Comparison of ENCODE assay signal across 7 mouse cellular contexts in genomic region chr4:132842281-132842906, GRCm38 (mm10). TPM values are rescaled to one million over a fixed set of nuclear protein-coding genes. Genes with fewer than 3 reads are reported as not detected.
A peak's percentile ranks its signal among the peaks of the same experiment; 100 is the strongest.
DNase-seq lines count a peak whose midpoint lies in the region; ATAC-seq and TF ChIP-seq lines count a peak whose summit lies in the region.

No protein-coding gene starts in this region.

- H3K36me3 ChIP-seq in E14TG2a.4 (ENCODE audit: insufficient read depth, low read length): peaks cover 40% of the 10 kb centered on the region
- H3K36me3 ChIP-seq in heart, embryonic 12.5 days: peaks cover 38% of the 10 kb centered on the region

- no peaks in the 10 kb centered on the region for H3K27me3 ChIP-seq in E14TG2a.4 (ENCODE audit: insufficient read depth, low read length)
- no peaks in the 10 kb centered on the region for H3K27me3 ChIP-seq in heart, embryonic 12.5 days (replicated peaks)

- under 1% methylated on average over 30 of the region's 30 CpGs for WGBS in heart, embryonic 12.5 days

- DNase-seq in embryo, embryonic 11 days: peak; percentile 44
- DNase-seq in kidney, postnatal 36 days: peak; percentile 3 to 38
- peak; percentile 28 to 33 for DNase-seq in lung, postnatal 4 days
- peak; percentile 37 to 40 for DNase-seq in right cerebral cortex, postnatal 10 days (ENCODE audit: low spot score in 2 of 2)

- H3K27ac ChIP-seq in heart, embryonic 12.5 days (ENCODE audit: poor library complexity, severe bottlenecking): peak overlapping the region; percentile 38; the same call in 1 of the 2 replicates

- H3K9me3 ChIP-seq in E14TG2a.4 (ENCODE audit: low read length): peaks cover 8% of the 10 kb centered on the region
- no peaks in the 10 kb centered on the region for H3K9me3 ChIP-seq in heart, embryonic 12.5 days (replicated peaks)

- H3K4me2 ChIP-seq in heart, embryonic 12.5 days: peak overlapping the region; percentile 87

- peak overlapping the region; percentile 94 for H3K4me3 ChIP-seq in E14TG2a.4 (replicated peaks; ENCODE audit: low read length)
- peak overlapping the region; percentile 76 for H3K4me3 ChIP-seq in heart, embryonic 12.5 days

- peak overlapping the region; percentile 87 for H3K9ac ChIP-seq in heart, embryonic 12.5 days

- TF ChIP-seq CTCF in E14TG2a.4 (conservative IDR thresholded peaks at IDR 0.05; ENCODE audit: low read length): no peak

- H3K4me1 ChIP-seq in E14TG2a.4 (replicated peaks; ENCODE audit: low read depth, low read length): peaks cover 28% of the 10 kb centered on the region
- peaks cover 7% of the 10 kb centered on the region for H3K4me1 ChIP-seq in heart, embryonic 12.5 days (replicated peaks)

- ATAC-seq in activated CD4-positive, CD25-positive, alpha-beta regulatory T cell, adult 4 months: peak; percentile 12
- ATAC-seq in heart, embryonic 12.5 days (ENCODE audit: insufficient number of reproducible peaks, low FRiP score): peak; percentile 50; the same call in 1 of the 2 replicates

RNA-seq across cellular contexts. Expression of gene Ppp1r8, which starts 0.6 kb away (rescaled TPM):
- polyA plus RNA-seq in activated CD4-positive, CD25-positive, alpha-beta regulatory T cell, adult 4 months (2017; shearing (Covaris generic)): 10 to 100 TPM; 25.3 to 26.3 TPM
- 28.6 and 30.0 TPM in 2 replicates for polyA plus RNA-seq in heart, embryonic 12.5 days (2016; fragmentation: Nextera tagmentation; extraction: Ambion mirVana)

RNA-seq across cellular contexts. Expression of gene Stx12, which starts 41.9 kb away (rescaled TPM):
- 10 to 100 TPM; 33.0 to 36.2 TPM for polyA plus RNA-seq in activated CD4-positive, CD25-positive, alpha-beta regulatory T cell, adult 4 months (2017; shearing (Covaris generic))
- polyA plus RNA-seq in heart, embryonic 12.5 days (2016; fragmentation: Nextera tagmentation; extraction: Ambion mirVana): 60.1 and 60.9 TPM in 2 replicates

RNA-seq across cellular contexts. Expression of gene Themis2, which starts 46.2 kb away (rescaled TPM):
- polyA plus RNA-seq in activated CD4-positive, CD25-positive, alpha-beta regulatory T cell, adult 4 months (2017; shearing (Covaris generic)): 1 to 10 TPM in 1 of 2 experiments, under 1 TPM in 1; 0.91 to 1.0 TPM
- polyA plus RNA-seq in heart, embryonic 12.5 days (2016; fragmentation: Nextera tagmentation; extraction: Ambion mirVana): 0.50 TPM in 2 replicates

Comparison
In these comparisons a context has a peak if more than half of its experiments do, and no peak if none do; other contexts are left out.
1. Peak in every context shown above with its lines: DNase-seq, ATAC-seq, H3K4me3 ChIP-seq and H3K27ac ChIP-seq.